8 mouse cellular contexts compared by ENCODE assay signal in genomic region chr2:32153041-32153790, GRCm38 (mm10). TPM values are rescaled to one million over a fixed set of nuclear protein-coding genes. Genes with fewer than 3 reads are reported as not detected.
A peak's percentile ranks its signal among the peaks of the same experiment; 100 is the strongest.
DNase-seq lines count a peak whose midpoint lies in the region; ATAC-seq and TF ChIP-seq lines count a peak whose summit lies in the region.

No protein-coding gene starts in this region.

- DNase-seq in MEL (ENCODE audit: low read depth, low spot score) = peak; percentile 48
- DNase-seq in kidney, adult 18-20 months = peak; percentile 64
- peak; percentile 78 for DNase-seq in lung, embryonic 14.5 days
- DNase-seq in spleen, adult 12 weeks (ENCODE audit: low spot score) = no peak
- DNase-seq in frontal cortex, postnatal 14 days (ENCODE audit: low spot score in 2 of 2) = no peak

- peak overlapping the region; percentile 35 for H3ac ChIP-seq in C2C12 (ENCODE audit: control insufficient read depth, insufficient read length, low read depth)

- no peak for TF ChIP-seq POLR2A in MEL (IDR thresholded peaks at IDR 0.05; ENCODE audit: control insufficient read depth in 1 of 2, insufficient read depth in 1 of 2, low read depth in 1 of 2, low read length in 2 of 2, poor library complexity in 1 of 2)

- H3K79me3 ChIP-seq in C2C12 (ENCODE audit: low read depth) = peaks cover 69% of the 10 kb centered on the region

- H3K4me1 ChIP-seq in MEL (ENCODE audit: control insufficient read depth in 1 of 2, insufficient read depth in 2 of 2, low read length in 2 of 2) = peaks cover 12 to 33% of the 10 kb centered on the region in 2 experiments
- H3K4me1 ChIP-seq in forebrain, embryonic 12.5 days = peaks cover 68% of the 10 kb centered on the region
- peaks cover 38% of the 10 kb centered on the region for H3K4me1 ChIP-seq in lung, embryonic 14.5 days (ENCODE audit: insufficient read depth)
- H3K4me1 ChIP-seq in stomach, embryonic 16.5 days (ENCODE audit: control insufficient read depth, insufficient read depth, low read length) = peaks cover 59% of the 10 kb centered on the region

- TF ChIP-seq RAD21 in MEL (IDR thresholded peaks at IDR 0.05; ENCODE audit: low read depth, low read length) = no peak

- H3K36me3 ChIP-seq in C2C12 (ENCODE audit: control insufficient read depth, insufficient read depth) (peaks cover 14% of the 10 kb centered on the region), MEL (ENCODE audit: control insufficient read depth in 1 of 2, insufficient read depth in 2 of 2, low read length in 2 of 2) (peaks cover 0 to 27% of the 10 kb centered on the region in 2 experiments; a peak in 2 of 4 replicates)
- H3K36me3 ChIP-seq in forebrain, embryonic 12.5 days (replicated peaks) = no peaks in the 10 kb centered on the region
- no peaks in the 10 kb centered on the region for H3K36me3 ChIP-seq in lung, embryonic 14.5 days (ENCODE audit: insufficient read depth)
- H3K36me3 ChIP-seq in stomach, embryonic 16.5 days (ENCODE audit: control insufficient read depth, insufficient read depth, low read length) = no peaks in the 10 kb centered on the region

- no peaks in the 10 kb centered on the region for H3K27me3 ChIP-seq in C2C12 (ENCODE audit: control insufficient read depth, insufficient read depth, insufficient read length)
- no peaks in the 10 kb centered on the region for H3K27me3 ChIP-seq in MEL (ENCODE audit: control insufficient read depth in 1 of 2, insufficient read depth in 2 of 2, low read length in 2 of 2)
- H3K27me3 ChIP-seq in forebrain, embryonic 12.5 days = no peaks in the 10 kb centered on the region
- no peaks in the 10 kb centered on the region for H3K27me3 ChIP-seq in lung, embryonic 14.5 days (ENCODE audit: insufficient read depth, low read length)
- no peaks in the 10 kb centered on the region for H3K27me3 ChIP-seq in stomach, embryonic 16.5 days (ENCODE audit: control insufficient read depth, insufficient read depth, low read length)

- peak overlapping the region; percentile 98 for H3K4me2 ChIP-seq in forebrain, embryonic 12.5 days
- H3K4me2 ChIP-seq in lung, embryonic 14.5 days = peak overlapping the region; percentile 96
- peak overlapping the region; percentile 92 for H3K4me2 ChIP-seq in stomach, embryonic 16.5 days (ENCODE audit: low read depth, low read length)

- WGBS in forebrain, embryonic 12.5 days = 7% methylated on average over 13 of the region's 13 CpGs
- WGBS in lung, embryonic 14.5 days = 7% methylated on average over 13 of the region's 13 CpGs
- 8% methylated on average over 13 of the region's 13 CpGs for WGBS in stomach, embryonic 16.5 days

- TF ChIP-seq CTCF in C2C12 (IDR thresholded peaks at IDR 0.05; ENCODE audit: control insufficient read depth, insufficient read depth, insufficient read length) (no peak), MEL (IDR thresholded peaks at IDR 0.05 in 2 of 3, conservative IDR thresholded peaks at IDR 0.05 in 1 of 3; ENCODE audit: control insufficient read depth in 1 of 3, insufficient read depth in 1 of 3, low read depth in 2 of 3, low read length in 3 of 3, poor library complexity in 1 of 3, severe bottlenecking in 1 of 3) (no peak)
- no peak for TF ChIP-seq CTCF in lung, embryonic 14.5 days (IDR thresholded peaks at IDR 0.05; ENCODE audit: low read depth)

- H3K4me3 ChIP-seq in C2C12 (ENCODE audit: insufficient read depth, poor library complexity, severe bottlenecking) = peak overlapping the region; percentile 68
- peak overlapping the region; percentile 69 to 100; a peak in 3 of 4 replicates for H3K4me3 ChIP-seq in MEL (ENCODE audit: control insufficient read depth in 1 of 2, insufficient read depth in 1 of 2, low read depth in 2 of 2, low read length in 2 of 2)
- H3K4me3 ChIP-seq in forebrain, embryonic 12.5 days (replicated peaks) = peak overlapping the region; percentile 98
- H3K4me3 ChIP-seq in lung, embryonic 14.5 days (ENCODE audit: low read depth, low read length) = peak overlapping the region; percentile 86
- peak overlapping the region; percentile 94 for H3K4me3 ChIP-seq in stomach, embryonic 16.5 days (replicated peaks; ENCODE audit: low read length)

- H3K27ac ChIP-seq in MEL (ENCODE audit: control insufficient read depth, low read depth, low read length) = no peak overlapping the region
- peak overlapping the region; percentile 99 for H3K27ac ChIP-seq in forebrain, embryonic 12.5 days
- H3K27ac ChIP-seq in lung, embryonic 14.5 days (ENCODE audit: low read depth) = peak overlapping the region; percentile 99
- H3K27ac ChIP-seq in stomach, embryonic 16.5 days (ENCODE audit: low read length) = peak overlapping the region; percentile 99

- H3K9me3 ChIP-seq in MEL (replicated peaks; ENCODE audit: insufficient read depth, low read length) = no peaks in the 10 kb centered on the region
- no peaks in the 10 kb centered on the region for H3K9me3 ChIP-seq in forebrain, embryonic 12.5 days
- no peaks in the 10 kb centered on the region for H3K9me3 ChIP-seq in lung, embryonic 14.5 days (ENCODE audit: low read depth, low read length)
- H3K9me3 ChIP-seq in stomach, embryonic 16.5 days (replicated peaks; ENCODE audit: control insufficient read depth, low read length) = no peaks in the 10 kb centered on the region

- no peak for TF ChIP-seq EP300 in MEL (IDR thresholded peaks at IDR 0.05; ENCODE audit: low read depth in 1 of 2, low read length in 2 of 2)

- ATAC-seq in forebrain, embryonic 12.5 days (ENCODE audit: low FRiP score) = no peak
- peak; percentile 29; the same call in 1 of the 2 replicates for ATAC-seq in lung, embryonic 14.5 days (ENCODE audit: insufficient read depth)
- ATAC-seq in stomach, embryonic 16.5 days (ENCODE audit: insufficient read depth, low FRiP score) = peak; percentile 22; the same call in 1 of the 2 replicates

- H3K9ac ChIP-seq in MEL (ENCODE audit: control insufficient read depth, low read depth, low read length, poor library complexity, severe bottlenecking) = peak overlapping the region; percentile 94
- H3K9ac ChIP-seq in forebrain, embryonic 12.5 days = peak overlapping the region; percentile 100
- H3K9ac ChIP-seq in lung, embryonic 14.5 days = peak overlapping the region; percentile 99
- H3K9ac ChIP-seq in stomach, embryonic 16.5 days (ENCODE audit: low read length) = peak overlapping the region; percentile 100

- peaks cover 72% of the 10 kb centered on the region for H3K79me2 ChIP-seq in C2C12 (ENCODE audit: control insufficient read depth, insufficient read depth)
- peaks cover 66% of the 10 kb centered on the region for H3K79me2 ChIP-seq in MEL (ENCODE audit: control insufficient read depth, insufficient read depth, low read length, poor library complexity)

TF ChIP-seq in C2C12, 6 proteins besides CTCF, POLR2A, EP300 and RAD21:
- TF ChIP-seq MYOG (IDR thresholded peaks at IDR 0.05; ENCODE audit: control insufficient read depth, extremely low read depth, insufficient read length) (no peak), FOSL1 (IDR thresholded peaks at IDR 0.05; ENCODE audit: insufficient read depth, low read length, poor library complexity, severe bottlenecking) (no peak), MAX (IDR thresholded peaks at IDR 0.05) (no peak), MYOD1 (IDR thresholded peaks at IDR 0.05; ENCODE audit: control insufficient read depth, insufficient read length, low read depth) (no peak), CEBPB (IDR thresholded peaks at IDR 0.05; ENCODE audit: low read depth) (no peak), USF1 (IDR thresholded peaks at IDR 0.05; ENCODE audit: low read depth) (no peak)
TF ChIP-seq in C2C12: peak in this region for 0.

TF ChIP-seq in MEL, 35 proteins besides CTCF, POLR2A, EP300 and RAD21:
- no peak for TF ChIP-seq TAL1 (IDR thresholded peaks at IDR 0.05; ENCODE audit: low read length)
- no peak for TF ChIP-seq MYC (IDR thresholded peaks at IDR 0.05; ENCODE audit: low read depth, low read length)
- TF ChIP-seq ZKSCAN1 (IDR thresholded peaks at IDR 0.05; ENCODE audit: low read depth, low read length) = no peak
- TF ChIP-seq HCFC1 (IDR thresholded peaks at IDR 0.05; ENCODE audit: low read depth, low read length) = no peak
- no peak for TF ChIP-seq POLR2AphosphoS2 (IDR thresholded peaks at IDR 0.05; ENCODE audit: low read length)
- TF ChIP-seq CHD1 (IDR thresholded peaks at IDR 0.05; ENCODE audit: low read depth, low read length) = no peak
- TF ChIP-seq UBTF (IDR thresholded peaks at IDR 0.05; ENCODE audit: borderline replicate concordance, insufficient read depth, low read depth, low read length) = no peak
- TF ChIP-seq RCOR1 (IDR thresholded peaks at IDR 0.05; ENCODE audit: low read depth, low read length) = no peak
- TF ChIP-seq ZNF384 (IDR thresholded peaks at IDR 0.05; ENCODE audit: low read depth, low read length) = no peak
- no peak for TF ChIP-seq ZC3H11A (IDR thresholded peaks at IDR 0.05; ENCODE audit: low read depth, low read length)
- TF ChIP-seq TCF12 (IDR thresholded peaks at IDR 0.05; ENCODE audit: low read depth, low read length) = no peak
- TF ChIP-seq BHLHE40 (IDR thresholded peaks at IDR 0.05; ENCODE audit: borderline replicate concordance, low read depth, low read length) = no peak

RNA-seq across cellular contexts. Expression of gene Prrc2b, which starts 2.3 kb away (rescaled TPM):
- polyA plus RNA-seq in C2C12 (2012; fragmentation: generic; extraction: Trizol) (45.0 TPM), MEL (2012; ENCODE audit: insufficient read depth in 1 of 2, insufficient read length in 2 of 2, low read depth in 1 of 2, low replicate concordance in 2 of 2, missing spikeins in 1 of 2) (10 to 100 TPM; 42.2 to 42.9 TPM)
- 14.8 and 18.4 TPM in 2 replicates for total RNA-seq in MEL (2012; rRNA removed)
- polyA plus RNA-seq in forebrain, embryonic 12.5 days (2016; fragmentation: Nextera tagmentation; extraction: Ambion mirVana) = 96.9 and 110 TPM in 2 replicates
- polyA plus RNA-seq in lung, embryonic 14.5 days (2014; fragmentation: Nextera tagmentation; extraction: Ambion mirVana) = 69.0 and 76.8 TPM in 2 replicates
- polyA plus RNA-seq in stomach, embryonic 16.5 days (2015; fragmentation: Nextera tagmentation; extraction: Ambion mirVana) = 22.7 and 27.3 TPM in 2 replicates

RNA-seq across cellular contexts. Expression of gene Plpp7, which starts 57.9 kb away (rescaled TPM):
- polyA plus RNA-seq in C2C12 (2012; fragmentation: generic; extraction: Trizol) (0.47 TPM), MEL (2012; ENCODE audit: insufficient read depth in 1 of 2, insufficient read length in 2 of 2, low read depth in 1 of 2, low replicate concordance in 2 of 2, missing spikeins in 1 of 2) (10 to 100 TPM in 1 of 2 experiments, not detected in 1; 15.1 TPM)
- total RNA-seq in MEL (2012; rRNA removed) = 7.3 and 7.6 TPM in 2 replicates
- polyA plus RNA-seq in forebrain, embryonic 12.5 days (2016; fragmentation: Nextera tagmentation; extraction: Ambion mirVana) = 7.0 and 7.2 TPM in 2 replicates
- 2.5 and 3.9 TPM in 2 replicates for polyA plus RNA-seq in lung, embryonic 14.5 days (2014; fragmentation: Nextera tagmentation; extraction: Ambion mirVana)
- 4.6 and 5.7 TPM in 2 replicates for polyA plus RNA-seq in stomach, embryonic 16.5 days (2015; fragmentation: Nextera tagmentation; extraction: Ambion mirVana)

Comparison
In these comparisons a context has a peak if more than half of its experiments do, and no peak if none do; other contexts are left out.
1. DNase-seq: peak in MEL (single experiment), kidney, adult 18-20 months (single experiment) and lung, embryonic 14.5 days (single experiment); none in spleen, adult 12 weeks (single experiment) and frontal cortex, postnatal 14 days (0 of 2).
2. Peak in every context shown above with its lines, with median percentiles within 50 percentile points of each other: H3K4me3 ChIP-seq, H3K9ac ChIP-seq and H3K4me2 ChIP-seq.